Mouse (Mus musculus): ENCODE measurements around the gene Mcts1. TPM values are rescaled to one million over a fixed set of nuclear protein-coding genes. Genes with fewer than 3 reads are reported as not detected.

Gene Mcts1
- 10 to 100 TPM; 98.1 to 99.0 TPM for total RNA-seq (2021)

DNA sequence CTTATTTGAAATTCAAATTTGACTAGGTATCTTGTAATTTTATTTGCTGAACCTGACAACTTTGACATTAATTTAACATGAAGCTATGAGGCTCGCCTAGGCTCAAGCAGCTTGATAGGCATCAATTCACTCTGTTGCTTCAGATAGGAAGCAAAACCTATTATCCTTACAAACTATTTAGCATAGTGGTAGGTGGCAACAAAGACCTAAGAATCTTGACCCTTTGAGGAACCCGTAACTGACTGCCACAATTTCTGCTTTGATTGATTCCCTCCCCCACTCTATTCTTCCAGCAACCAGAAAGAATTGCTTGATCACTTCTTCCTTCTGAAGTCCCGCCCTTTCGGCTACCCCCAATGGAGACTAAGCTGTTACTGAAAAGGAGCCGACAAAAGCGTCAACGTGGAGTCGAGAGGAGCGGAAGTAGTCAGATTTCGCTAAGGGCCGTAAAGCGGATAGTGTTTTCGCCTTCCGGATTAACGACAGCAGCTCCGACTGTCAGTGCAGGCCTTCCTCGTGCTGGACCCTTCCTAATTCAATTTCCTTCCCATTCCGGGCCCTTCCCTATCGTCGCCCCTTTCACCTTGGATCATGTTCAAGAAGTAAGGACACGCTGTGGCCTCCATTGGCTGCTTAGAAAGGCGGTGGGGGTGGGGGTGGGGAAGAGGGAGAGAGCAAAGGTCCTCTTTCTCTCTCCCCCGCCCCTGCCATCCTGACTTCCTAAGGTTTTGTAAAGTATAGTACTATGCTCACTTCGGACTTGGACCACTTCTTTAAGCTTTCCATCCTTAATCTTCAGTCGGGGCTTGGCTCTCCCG lies at the start of gene Mcts1:
TSS of gene Mcts1 (plus strand) at position 402 of the 818 bp plus-strand sequence.
- peak; percentile 74 for DNase-seq
- intact Hi-C loops (cut with DNase I), result no loop called here

DNA sequence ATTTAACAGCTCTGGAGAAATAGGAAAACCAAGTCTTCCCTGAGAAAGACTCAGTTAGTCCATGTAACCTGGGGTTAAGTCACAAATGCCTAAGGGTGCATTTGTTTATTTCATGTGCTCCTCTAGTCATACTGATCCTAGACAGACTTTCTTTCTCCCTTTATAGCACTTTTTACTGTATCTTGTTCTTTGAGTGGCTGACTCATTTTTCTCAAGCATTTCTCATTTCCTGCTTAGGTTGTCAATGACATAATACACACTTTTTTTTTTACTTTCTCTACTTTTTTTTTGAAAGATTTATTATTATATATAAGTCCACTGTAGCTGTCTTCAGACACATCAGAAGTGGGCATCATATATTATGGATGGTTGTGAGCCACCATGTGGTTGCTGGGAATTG lies 47.1 kb upstream of the Mcts1 start:
- intact Hi-C loops (cut with DNase I), result no loop called here
- no peak for DNase-seq

DNA sequence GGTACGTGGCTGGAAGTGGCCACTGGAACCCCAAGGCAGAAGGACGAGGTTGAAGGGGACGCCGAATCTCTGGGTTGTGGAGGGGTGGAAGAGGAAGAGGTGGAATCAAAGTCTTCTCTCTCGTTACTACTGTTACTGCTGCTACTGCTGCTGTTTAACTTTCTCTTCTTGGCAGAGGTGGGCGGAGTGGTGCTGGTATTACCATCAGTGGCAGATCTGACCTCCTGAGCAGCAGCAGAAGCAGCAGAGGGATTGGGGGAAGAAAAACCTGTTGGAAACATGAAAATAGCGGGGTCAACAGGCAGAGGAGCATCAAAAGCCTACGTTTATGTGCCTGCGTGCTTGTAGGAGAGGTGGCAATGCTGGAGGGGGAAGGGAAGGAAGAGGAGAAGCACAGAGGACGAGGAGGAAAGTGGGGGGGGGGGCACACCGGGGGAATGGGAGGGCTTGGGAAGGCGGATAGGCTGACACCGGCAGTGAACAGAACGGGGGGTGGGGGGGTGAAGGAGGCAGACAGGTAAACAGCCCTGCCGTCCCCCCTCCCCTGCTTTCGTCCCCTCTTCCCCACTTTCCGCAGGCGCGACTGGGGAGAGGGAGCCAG lies 36.3 kb upstream of the Mcts1 start:
- no peak for DNase-seq
- intact Hi-C loops (cut with DNase I), result no loop called here

DNA sequence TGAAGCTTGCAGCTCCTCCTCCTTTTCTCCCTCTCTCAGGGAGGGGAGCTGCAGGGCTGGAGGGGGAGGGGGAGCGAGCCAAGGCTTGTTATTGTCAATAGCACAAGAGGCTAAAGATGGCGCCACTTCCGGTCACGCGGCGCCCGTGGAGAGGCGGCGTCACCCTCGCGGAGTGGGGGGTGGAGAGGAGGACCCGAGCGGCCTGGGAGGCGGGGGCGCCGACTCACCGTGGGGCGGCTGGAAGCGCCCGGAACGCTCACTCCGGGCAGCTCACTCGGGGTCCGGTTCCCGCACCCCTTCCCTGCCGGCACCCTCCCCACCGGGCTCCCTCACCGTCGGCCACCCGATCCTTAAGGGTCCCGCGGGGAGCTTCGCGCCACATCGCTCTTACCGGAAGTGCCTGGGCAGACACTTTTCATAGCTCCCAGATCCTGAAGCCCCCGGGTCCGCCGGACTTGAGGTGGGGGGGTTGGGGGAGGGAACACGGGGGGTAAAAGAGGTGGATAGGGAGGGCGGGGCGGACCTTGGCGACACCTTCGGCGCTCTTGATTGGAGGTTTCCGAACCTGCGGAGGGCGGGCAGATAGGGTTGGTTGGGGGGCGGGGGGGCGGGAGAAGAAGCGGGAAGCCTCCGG lies 35.7 kb upstream of the Mcts1 start:
- DNase-seq, result peak; percentile 90
- intact Hi-C loops (cut with DNase I), result no loop called here

DNA sequence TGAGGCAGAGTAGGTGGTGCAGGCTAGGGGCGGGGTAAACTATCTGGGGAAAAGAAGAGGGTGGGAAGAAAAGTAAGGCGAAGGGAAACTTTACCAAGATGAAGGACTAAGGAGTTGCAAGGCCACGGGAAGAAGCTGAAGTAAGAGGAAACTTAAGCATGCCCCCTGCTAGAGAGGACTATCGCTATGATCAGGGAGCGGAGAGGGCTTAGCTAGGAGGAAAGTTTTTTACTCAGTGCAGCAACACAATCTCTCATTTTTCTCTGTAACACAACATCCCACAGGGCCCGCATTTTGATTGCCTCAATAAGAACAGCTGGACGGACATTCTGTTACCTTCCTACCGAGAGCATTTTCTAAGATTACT lies 35.2 kb upstream of the Mcts1 start:
- no peak for DNase-seq
- intact Hi-C loops (cut with DNase I), result no loop called here

DNA sequence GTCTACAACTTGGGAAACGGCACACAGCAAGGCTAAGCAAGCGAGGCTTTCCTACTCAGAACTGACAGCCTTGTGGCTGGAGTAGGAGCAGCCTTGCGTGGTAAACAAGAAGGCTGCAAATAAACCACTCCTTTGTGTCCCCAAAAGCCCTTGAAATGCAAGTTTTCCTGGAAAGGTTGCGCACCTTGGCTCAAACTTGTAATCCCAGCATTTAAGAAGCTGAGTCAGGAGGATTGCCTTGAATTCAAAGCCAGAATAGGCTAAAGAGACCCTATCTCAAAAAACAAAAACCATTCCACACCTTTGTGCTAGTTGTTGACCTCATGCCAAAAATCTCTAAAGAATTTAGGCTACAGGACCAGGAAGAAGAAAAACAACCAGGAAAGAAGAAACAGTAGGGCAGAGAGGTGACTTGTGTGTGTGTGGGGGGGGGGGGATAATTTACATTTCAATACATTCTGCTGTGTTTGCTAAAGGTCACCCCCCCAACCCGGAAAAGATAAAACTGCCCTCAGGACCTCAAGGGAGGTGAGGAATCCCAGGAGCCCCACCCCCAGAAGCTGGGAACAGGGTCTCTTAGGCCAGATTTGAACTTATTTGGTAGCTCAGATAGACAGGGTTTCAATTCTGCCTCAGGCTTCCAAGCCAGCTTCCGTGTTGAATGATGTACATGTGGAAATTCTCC lies 33.7 kb upstream of the Mcts1 start:
- DNase-seq, result no peak
- intact Hi-C loops (cut with DNase I), result no loop called here

DNA sequence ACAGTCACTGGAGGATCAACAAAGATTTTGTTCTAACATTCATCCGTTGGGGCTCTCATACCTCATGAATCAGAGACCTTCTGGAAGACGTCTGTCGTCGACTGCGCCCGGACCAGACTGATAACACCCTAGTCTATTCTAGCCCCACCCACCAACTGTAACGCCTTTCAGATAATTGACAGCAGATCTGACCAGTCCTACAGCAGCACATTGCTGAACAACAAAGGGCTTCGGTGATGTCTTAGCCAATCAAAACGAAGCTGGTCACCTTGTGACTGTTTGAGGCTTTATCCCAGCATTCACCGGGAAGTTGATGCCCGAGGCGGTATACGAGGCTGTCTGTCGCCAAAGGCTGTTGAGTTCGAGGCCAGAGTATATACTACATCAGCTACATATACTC lies 24.3 kb upstream of the Mcts1 start, which contains the start of gene Cul4b:
TSS of gene Cul4b (minus strand) at position 119 of the 400 bp plus-strand sequence.
- no peak for DNase-seq
- intact Hi-C loops (cut with DNase I), result no loop called here

DNA sequence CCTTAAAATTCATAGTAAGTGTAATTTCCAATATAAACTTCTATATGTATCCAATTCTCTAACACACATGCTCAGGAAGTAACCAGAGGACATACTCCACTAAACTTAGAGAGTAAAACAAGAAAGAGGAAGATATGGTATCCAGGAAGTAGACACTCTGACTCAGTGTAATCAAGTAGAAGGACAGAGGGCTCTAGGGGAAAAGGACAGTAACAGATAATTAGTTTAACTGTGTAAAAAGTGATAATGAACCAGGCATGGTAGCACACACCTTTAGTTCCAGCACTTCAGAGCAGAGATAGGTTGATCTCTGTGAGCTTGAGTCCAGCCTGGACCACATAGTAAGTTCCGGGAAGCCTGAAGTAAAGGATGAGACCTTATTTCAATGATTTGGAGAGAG lies 19.2 kb upstream of the Mcts1 start:
- intact Hi-C loops (cut with DNase I), result no loop called here
- DNase-seq, result no peak

DNA sequence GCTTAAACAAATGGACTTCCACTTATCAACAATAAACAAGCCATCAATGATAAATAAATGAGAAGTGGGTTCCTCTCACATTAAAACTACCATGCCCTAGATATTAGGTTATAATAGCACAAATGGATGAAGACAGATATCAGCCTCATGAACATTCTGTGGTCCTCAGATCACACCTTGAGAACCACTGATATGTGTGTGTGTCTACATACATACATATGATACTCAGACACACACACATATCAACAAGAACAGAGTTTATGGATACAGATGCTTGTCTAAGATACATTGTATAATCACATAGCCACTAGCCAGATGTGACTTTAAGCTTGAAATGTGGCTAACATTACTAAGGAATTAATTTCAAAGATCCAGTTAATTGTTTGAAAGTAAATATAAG lies 17.1 kb upstream of the Mcts1 start:
- DNase-seq, result no peak
- intact Hi-C loops (cut with DNase I), result no loop called here

DNA sequence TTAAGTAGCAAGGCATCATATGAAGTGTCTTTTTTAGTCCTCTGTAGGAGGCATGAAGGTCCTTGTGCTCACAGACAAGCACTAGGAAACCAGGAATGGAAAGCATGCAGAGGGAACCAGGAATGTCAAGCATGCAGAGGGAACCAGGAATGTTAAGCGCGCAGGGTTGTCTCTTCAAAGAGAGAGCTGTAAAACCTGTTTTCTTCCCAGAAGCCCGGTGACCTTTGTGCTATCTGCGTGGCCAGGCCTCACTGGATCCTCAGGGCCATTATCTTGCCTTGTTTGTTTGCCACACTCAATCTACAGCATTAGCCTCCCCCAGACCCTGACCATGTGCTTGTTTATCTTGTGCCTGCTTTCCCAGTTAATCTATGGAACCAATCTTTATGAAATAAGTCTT lies 10.6 kb upstream of the Mcts1 start:
- intact Hi-C loops (cut with DNase I), result no loop called here

DNA sequence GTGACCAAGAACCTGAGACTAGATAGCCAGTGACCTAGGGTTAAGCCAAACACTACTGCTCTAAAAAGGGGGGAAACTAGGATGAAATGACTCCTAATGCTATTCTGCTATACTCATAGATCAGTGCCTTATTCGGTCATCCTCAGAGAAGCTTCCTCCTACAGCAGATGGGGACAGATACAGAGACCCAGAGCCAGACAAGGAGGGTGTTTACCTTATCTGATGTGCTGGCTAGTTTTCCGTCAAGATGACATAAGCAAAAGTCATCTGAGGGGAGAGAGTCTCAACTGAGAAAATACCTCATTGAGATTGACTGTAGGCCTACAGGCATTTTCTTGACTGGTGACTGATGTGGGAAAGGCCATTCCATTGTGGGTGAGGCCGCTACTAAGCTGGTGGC lies 8.6 kb upstream of the Mcts1 start:
- intact Hi-C loops (cut with DNase I), result no loop called here
- no peak for DNase-seq

More for the DNA sequence above, 10.6 kb upstream of the Mcts1 start:
- no peak for DNase-seq

DNA sequence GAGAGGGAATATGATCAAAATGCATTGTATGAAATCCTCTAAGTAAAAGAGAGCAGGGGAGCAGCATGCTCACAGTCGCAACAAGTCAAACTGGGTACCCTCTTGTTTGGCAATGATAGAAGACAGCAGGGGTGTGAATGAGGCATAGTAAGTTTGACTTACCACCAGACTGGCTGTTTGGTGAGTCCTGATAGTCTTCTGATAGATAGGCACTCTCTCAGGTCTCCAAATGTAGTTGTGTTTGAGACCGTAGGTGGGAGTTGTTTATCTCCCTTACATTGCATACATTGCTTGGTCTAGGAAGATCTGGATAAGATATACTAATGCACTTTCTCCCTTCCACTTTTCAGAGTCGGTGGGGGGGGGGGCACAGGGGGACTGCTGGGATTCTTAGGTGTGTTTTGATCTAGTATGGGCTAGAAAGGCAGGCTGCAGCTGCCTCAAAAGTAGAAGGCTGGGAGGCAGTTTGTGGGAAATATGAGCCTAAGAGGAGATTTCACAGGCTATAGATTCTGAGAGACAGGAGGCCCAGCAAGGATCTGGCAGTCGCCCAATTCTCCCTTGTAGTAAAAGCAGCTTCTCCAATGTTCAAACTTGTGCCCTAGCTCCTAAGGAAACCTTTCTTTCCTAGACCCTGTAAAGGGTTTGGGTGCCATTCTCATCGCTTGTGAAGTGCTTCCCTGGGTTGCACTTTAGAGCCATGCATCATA lies 7.0 kb upstream of the Mcts1 start:
- intact Hi-C loops (cut with DNase I), result no loop called here
- peak; percentile 16 for DNase-seq

DNA sequence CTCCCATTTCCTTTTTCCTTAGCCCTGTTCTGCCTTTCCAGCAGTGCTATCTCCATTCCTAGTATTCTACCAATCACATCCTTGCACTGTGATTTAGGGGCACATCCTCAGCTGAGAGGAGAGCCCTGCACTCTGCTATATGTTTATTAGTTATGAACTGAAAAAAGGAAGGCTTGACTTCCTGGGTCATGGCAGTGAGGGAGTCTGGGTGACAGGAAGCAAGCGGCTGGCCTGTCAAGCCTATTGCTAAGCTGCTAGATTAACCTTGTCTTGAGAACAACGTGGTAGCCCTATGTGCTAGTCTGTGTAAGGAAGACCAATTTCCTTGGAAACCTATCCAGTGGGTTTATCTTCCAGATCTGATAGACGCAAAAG lies 604 bp downstream of the Mcts1 start:
- intact Hi-C loops (cut with DNase I), result no loop called here
- peak; percentile 8 for DNase-seq

DNA sequence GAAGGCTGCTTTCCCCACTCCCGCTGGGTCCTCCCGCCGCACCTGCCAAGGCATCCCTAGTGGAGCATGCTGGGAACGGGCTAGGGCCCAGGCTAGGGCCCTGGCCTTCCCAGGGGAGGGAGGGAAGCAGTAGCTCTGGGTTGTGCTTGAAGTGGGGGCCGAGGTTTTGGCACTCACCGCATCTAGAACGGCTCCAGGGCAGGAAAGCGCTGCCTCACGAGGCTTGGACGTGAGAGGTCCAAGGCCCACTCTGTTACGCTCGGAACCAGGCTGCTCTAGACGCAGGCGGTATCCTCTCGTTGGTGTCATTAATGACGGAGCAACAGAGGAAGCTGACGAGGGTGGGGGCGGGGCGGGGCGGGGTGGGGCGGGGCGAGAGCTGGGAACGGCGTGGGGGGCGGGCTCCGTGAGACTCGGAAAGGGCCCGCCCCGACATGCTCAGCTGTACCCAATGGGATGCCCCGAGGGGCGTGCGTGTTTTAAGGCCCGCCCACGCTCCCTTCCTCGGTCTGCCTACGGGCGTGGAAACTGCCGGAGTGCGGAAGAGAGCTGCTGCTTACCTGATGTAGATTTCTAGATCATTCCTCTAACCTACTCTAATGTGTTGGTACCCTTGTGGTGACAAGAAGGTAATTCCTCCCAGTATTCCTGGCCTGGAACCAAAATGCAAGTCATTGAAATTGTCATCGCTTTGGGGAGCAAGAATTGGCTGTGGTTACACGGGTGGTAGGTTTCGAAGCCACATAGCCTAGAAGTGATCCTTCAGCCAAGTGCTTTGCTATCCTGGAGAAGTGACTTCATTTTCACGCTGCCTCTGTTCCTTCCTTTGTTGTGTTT lies 34.6 kb downstream of the Mcts1 start, which contains the start of gene C1galt1c1:
TSS of gene C1galt1c1 (minus strand) at position 287 of the 837 bp plus-strand sequence.
- intact Hi-C loops (cut with DNase I), result no loop called here

DNA sequence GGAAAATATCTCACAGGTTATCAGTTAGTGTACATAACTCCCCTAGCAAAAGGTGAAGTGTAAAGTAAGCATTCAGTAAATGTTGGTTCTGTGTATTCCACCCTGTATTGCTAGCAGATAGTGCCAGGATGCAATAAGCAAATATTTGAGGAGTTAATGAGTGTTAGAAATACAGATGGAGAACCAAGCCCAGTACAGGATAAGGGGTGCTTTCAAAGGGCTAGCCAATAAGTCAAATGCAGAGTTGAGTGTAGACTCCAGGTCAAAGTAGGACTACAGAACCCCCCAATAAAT lies 35.2 kb downstream of the Mcts1 start:
- DNase-seq, result no peak
- intact Hi-C loops (cut with DNase I), result no loop called here

More for the DNA sequence above, 34.6 kb downstream of the Mcts1 start, which contains the start of gene C1galt1c1:
- DNase-seq, result peak; percentile 94

DNA sequence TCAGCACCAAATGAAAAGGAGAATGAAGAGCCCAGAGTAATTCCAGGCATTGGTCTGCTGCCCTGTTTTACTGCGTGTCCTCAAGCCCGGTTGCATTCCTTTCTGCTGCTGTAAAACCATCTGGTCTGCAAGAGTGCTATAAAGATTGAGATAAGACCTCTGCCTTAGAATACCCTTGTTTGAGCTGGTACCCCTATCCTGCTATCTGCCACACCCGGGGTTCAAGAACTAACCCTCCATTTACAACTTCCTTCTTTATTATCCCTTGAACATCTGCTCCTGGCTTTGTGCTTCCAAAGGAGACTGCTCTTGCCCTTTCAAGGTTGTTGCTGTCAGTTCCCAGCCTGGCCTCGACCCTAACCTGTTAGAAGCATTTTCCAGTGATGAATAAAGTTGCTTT lies 41.1 kb downstream of the Mcts1 start:
- DNase-seq, result no peak
- intact Hi-C loops (cut with DNase I), result no loop called here

DNA sequence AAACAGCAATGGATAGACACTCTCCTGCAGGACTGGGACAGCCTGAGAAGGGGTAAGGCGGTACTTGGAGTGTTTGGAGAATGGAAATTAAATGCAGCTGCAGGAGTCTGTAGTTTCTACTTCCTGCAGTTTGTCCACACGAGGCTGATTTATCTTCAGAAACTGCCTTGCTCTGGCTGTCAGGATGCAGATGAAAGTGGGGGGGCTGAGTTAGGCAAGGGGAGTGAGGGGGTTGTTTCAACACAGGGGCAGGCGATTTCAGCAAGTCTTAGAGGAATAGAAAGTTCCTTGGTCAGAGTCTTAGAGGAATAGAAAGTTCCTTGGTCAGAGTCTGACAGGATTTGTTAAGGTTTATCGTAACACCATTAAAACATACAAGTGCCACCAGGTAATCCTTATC lies 41.8 kb downstream of the Mcts1 start:
- intact Hi-C loops (cut with DNase I), result no loop called here
- no peak for DNase-seq

DNA sequence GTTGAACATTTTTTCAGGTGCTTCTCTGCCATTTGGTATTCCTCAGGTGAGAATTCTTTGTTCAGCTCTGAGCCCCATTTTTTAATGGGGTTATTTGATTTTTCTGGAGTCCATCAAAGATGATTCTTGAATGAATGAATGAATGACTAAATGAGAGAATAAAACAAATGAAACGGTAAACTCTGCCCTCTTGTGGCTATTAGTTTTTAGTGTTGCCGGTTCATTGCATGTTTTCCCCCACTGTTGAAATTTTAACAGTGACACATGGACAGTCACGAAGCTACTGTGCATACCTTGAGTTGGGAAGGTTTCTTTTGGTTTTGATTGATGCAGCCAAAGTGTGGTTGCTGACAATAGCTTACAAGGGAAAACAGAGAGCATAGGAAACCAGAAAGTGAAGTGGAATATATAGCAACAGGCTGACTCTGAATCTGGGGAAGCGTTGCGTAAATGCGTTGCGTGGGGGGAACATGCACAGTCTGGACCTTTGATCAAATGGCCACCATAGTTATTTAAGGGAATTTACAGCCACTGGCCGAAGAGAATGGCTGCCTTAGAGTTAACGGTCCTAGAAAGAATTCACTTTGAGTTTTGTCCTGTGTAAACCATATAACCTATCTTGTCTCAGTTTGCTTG lies 50.1 kb downstream of the Mcts1 start:
- no peak for DNase-seq
- intact Hi-C loops (cut with DNase I), result no loop called here

DNA sequence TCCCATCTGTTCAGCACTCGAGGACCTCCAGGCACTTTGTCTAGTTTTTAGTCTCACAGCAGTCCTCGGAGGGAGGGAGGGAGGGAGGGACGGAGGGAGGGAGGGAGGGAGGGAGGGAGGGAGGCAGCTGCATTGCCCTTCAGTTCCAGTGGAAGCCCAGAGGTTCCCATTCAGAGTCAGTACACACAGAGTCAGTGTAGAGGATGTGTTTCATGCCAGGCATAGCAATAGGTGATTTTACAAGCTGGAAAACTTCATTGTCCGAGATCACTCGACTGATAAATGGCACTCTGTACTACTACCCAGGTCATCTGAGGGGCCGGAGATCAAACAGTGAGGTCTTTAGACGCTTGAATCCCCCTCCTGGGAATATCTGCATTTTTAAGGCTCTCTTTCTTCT lies 50.8 kb downstream of the Mcts1 start:
- intact Hi-C loops (cut with DNase I), result no loop called here
- DNase-seq, result no peak

DNA sequence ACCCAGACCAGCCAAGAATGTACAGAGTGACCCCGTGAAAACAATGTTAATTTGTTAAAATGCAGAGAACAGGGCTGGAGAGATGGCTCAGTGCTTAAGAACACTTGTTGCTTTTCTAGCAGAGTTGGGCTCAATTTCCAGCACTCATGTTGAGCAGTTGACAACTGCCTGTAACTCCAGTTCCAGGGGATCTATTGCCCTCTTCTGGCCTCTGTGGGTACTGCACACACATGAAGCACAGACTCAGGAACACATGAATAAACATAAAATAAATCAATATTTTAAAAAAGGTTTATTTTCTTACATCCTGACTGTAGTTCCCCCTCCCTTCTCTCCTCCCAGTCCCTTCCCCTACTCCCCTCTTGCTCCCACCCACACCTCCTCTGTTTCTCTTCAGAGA lies 52.8 kb downstream of the Mcts1 start:
- DNase-seq, result no peak
- intact Hi-C loops (cut with DNase I), result no loop called here
